Mouse (Mus musculus) kidney, postnatal 10 days (tissue): ENCODE measurements around the gene Mfn2.

Experiments
- DNase-seq: peaks from one replicate; pipeline ENCODE4 v3.0.0; 2021; ENCODE audit warnings: mixed read lengths

Mfn2 gene

GRCm38 (mm10) chr4:147904313-147905089, at the start of gene Mfn2:
Gene Mfn2 (minus strand): TSS chr4:147904704.
- peak; percentile 93 for DNase-seq

- peak; percentile 56 for DNase-seq
Observed at GRCm38 (mm10) chr4:147953590-147953989, 49.1 kb upstream of the Mfn2 start.

- DNase-seq: no peak
Observed at GRCm38 (mm10) chr4:147947511-147947910, 43.0 kb upstream of the Mfn2 start.

- DNase-seq: peak; percentile 42
Observed at GRCm38 (mm10) chr4:147943005-147943404, 38.5 kb upstream of the Mfn2 start.

GRCm38 (mm10) chr4:147941045-147942020, 36.8 kb upstream of the Mfn2 start:
- DNase-seq: peak; percentile 58

- DNase-seq: peak; percentile 94
Observed at GRCm38 (mm10) chr4:147940576-147941044, 36.1 kb upstream of the Mfn2 start, which contains the start of gene 2510039O18Rik. Gene 2510039O18Rik (plus strand): TSS chr4:147940895.

- DNase-seq: peak; percentile 44
Observed at GRCm38 (mm10) chr4:147940111-147940510, 35.6 kb upstream of the Mfn2 start.

- DNase-seq: peak; percentile 80
Observed at GRCm38 (mm10) chr4:147938148-147939096, 33.9 kb upstream of the Mfn2 start.

- DNase-seq: no peak
Observed at GRCm38 (mm10) chr4:147937486-147937885, 33.0 kb upstream of the Mfn2 start.

- no peak for DNase-seq
Observed at GRCm38 (mm10) chr4:147937021-147937420, 32.5 kb upstream of the Mfn2 start.

GRCm38 (mm10) chr4:147936331-147936954, 31.9 kb upstream of the Mfn2 start, which contains the start of gene Plod1:
Gene Plod1 (minus strand): TSS chr4:147936767.
- peak; percentile 92 for DNase-seq

GRCm38 (mm10) chr4:147935904-147936303, 31.4 kb upstream of the Mfn2 start:
- DNase-seq: no peak

GRCm38 (mm10) chr4:147934611-147935010, 30.1 kb upstream of the Mfn2 start:
- no peak for DNase-seq

- no peak for DNase-seq
Observed at GRCm38 (mm10) chr4:147934134-147934533, 29.6 kb upstream of the Mfn2 start.

- no peak for DNase-seq
Observed at GRCm38 (mm10) chr4:147930946-147931345, 26.4 kb upstream of the Mfn2 start.

- no peak for DNase-seq
Observed at GRCm38 (mm10) chr4:147928540-147928939, 24.0 kb upstream of the Mfn2 start.

GRCm38 (mm10) chr4:147928136-147928535, 23.6 kb upstream of the Mfn2 start:
- DNase-seq: no peak

GRCm38 (mm10) chr4:147927705-147928104, 23.2 kb upstream of the Mfn2 start:
- peak; percentile 79 for DNase-seq

GRCm38 (mm10) chr4:147922341-147922740, 17.8 kb upstream of the Mfn2 start:
- DNase-seq: no peak

- no peak for DNase-seq
Observed at GRCm38 (mm10) chr4:147920973-147921372, 16.5 kb upstream of the Mfn2 start.

- DNase-seq: peak; percentile 79
Observed at GRCm38 (mm10) chr4:147918459-147919121, 14.1 kb upstream of the Mfn2 start.
